Mouse (Mus musculus) adrenal gland, postnatal 4 days (tissue): ENCODE data around the gene Tefm. TPM values are rescaled to one million over a fixed set of nuclear protein-coding genes. Genes with fewer than 3 reads are reported as not detected.

Experiments
- DNase-seq, 2 experiments: peaks; one replicate each; pipeline ENCODE4 v3.0.0; 2021 to 2022; ENCODE audit warnings: low spot score in 2 of 2, mixed read lengths in 2 of 2
- total RNA-seq, 2 experiments: library from RNA; stranded (reverse); gene quantifications; 2 replicates each; pipeline ENCODE4 v1.2.3; 2021

Tefm gene
- total RNA-seq, 2 experiments from 2014 or later = 20.9 to 22.8 TPM

- no peak for DNase-seq
Measured at GRCm38 (mm10) chr11:80104407-80104806, 37.6 kb downstream of the Tefm start.

GRCm38 (mm10) chr11:80101298-80101697 is 40.7 kb downstream of the Tefm start:
- DNase-seq = no peak

GRCm38 (mm10) chr11:80098444-80099056 is 43.4 kb downstream of the Tefm start:
- no peak for DNase-seq

- DNase-seq = no peak
Measured at GRCm38 (mm10) chr11:80090555-80091164, 51.3 kb downstream of the Tefm start.

GRCm38 (mm10) chr11:80089817-80090214 is 52.2 kb downstream of the Tefm start:
- no peak for DNase-seq

GRCm38 (mm10) chr11:80088917-80089816 is 52.8 kb downstream of the Tefm start, which contains the start of gene Atad5:
Gene Atad5 (plus strand): TSS chr11:80089400.
- DNase-seq = peak; percentile 74 to 85

GRCm38 (mm10) chr11:80086844-80087243 is 55.1 kb downstream of the Tefm start:
- peak; percentile 52 to 58 for DNase-seq

Other genes with a start within 250 kb of the Tefm start
- gene Utp6, start 179.8 kb downstream of the Tefm start, total RNA-seq = 10 to 100 TPM; 35.3 to 39.7 TPM
- gene Suz12, start 149.1 kb downstream of the Tefm start, total RNA-seq = 10 to 100 TPM; 80.8 to 83.1 TPM
- gene Crlf3, start 61.2 kb downstream of the Tefm start, total RNA-seq = 10 to 100 TPM; 25.1 to 28.0 TPM
- gene Atad5, start 52.8 kb downstream of the Tefm start, total RNA-seq = 10 to 100 TPM; 10.1 to 10.8 TPM
- gene Adap2, start 11.9 kb upstream of the Tefm start, total RNA-seq = 10 to 100 TPM; 11.4 to 14.3 TPM
- 10 to 100 TPM; 16.0 to 16.2 TPM for gene Rnf135, start 41.7 kb upstream of the Tefm start, total RNA-seq
- 10 to 100 TPM; 61.4 to 65.9 TPM for gene Rhot1, start 66.8 kb upstream of the Tefm start, total RNA-seq
- gene Rhbdl3, start 158.7 kb upstream of the Tefm start, total RNA-seq = 1 to 10 TPM; 3.9 to 4.6 TPM
- 10 to 100 TPM; 23.5 to 25.2 TPM for gene 5730455P16Rik, start 235.9 kb upstream of the Tefm start, total RNA-seq
- 100 to 1,000 TPM; 192 to 194 TPM for gene Zfp207, start 241.1 kb upstream of the Tefm start, total RNA-seq